Mouse (Mus musculus) E14TG2a.4 (cell line): ENCODE measurements around the gene Cyb5b.

ENCODE experiments used
- CTCF ChIP-seq: conservative IDR thresholded peaks from 2 replicates; pipeline ENCODE4 v1.5.1; 2014; ENCODE audit warnings: low read length
- NANOG ChIP-seq: IDR thresholded peaks from 2 replicates; pipeline ENCODE4 v1.6.1; 2014; ENCODE audit warnings: borderline replicate concordance, low read length, mixed read lengths
- POU5F1 ChIP-seq: IDR thresholded peaks from 2 replicates; pipeline ENCODE4 v1.6.1; 2014; ENCODE audit warnings: low read length, borderline replicate concordance

GRCm38 (mm10) chr8:107186659-107187390 lies 36.4 kb downstream of the Cyb5b start:
- TF ChIP-seq CTCF = no peak
- TF ChIP-seq NANOG = no peak
- no peak for TF ChIP-seq POU5F1
